Mouse (Mus musculus): ENCODE results near the gene Dgkd.

GRCm38 (mm10) chr1:87849278-87849677, 3.8 kb upstream of the Dgkd start:
- TF ChIP-seq GATA1 (IDR thresholded peaks at IDR 0.05; ENCODE audit: low read depth, low read length), result peak; percentile 26
- TF ChIP-seq GABPA (IDR thresholded peaks at IDR 0.05; ENCODE audit: low read depth, low read length), result no peak
- no peak for TF ChIP-seq CTCF (IDR thresholded peaks at IDR 0.05 in 2 of 3, conservative IDR thresholded peaks at IDR 0.05 in 1 of 3; ENCODE audit: control insufficient read depth in 1 of 3, insufficient read depth in 1 of 3, low read depth in 2 of 3, low read length in 3 of 3, poor library complexity in 1 of 3, severe bottlenecking in 1 of 3)
- TF ChIP-seq MAZ (IDR thresholded peaks at IDR 0.05; ENCODE audit: low read depth, low read length), result no peak
- no peak for TF ChIP-seq POLR2AphosphoS5 (IDR thresholded peaks at IDR 0.05; ENCODE audit: borderline replicate concordance, low read depth, low read length)
- TF ChIP-seq EP300 (IDR thresholded peaks at IDR 0.05; ENCODE audit: low read depth in 1 of 2, low read length in 2 of 2), result no peak
- no peak for TF ChIP-seq POLR2A (IDR thresholded peaks at IDR 0.05; ENCODE audit: control insufficient read depth in 1 of 2, insufficient read depth in 1 of 2, low read depth in 1 of 2, low read length in 2 of 2, poor library complexity in 1 of 2)

Measured in MEL (cell line).